Mouse (Mus musculus): Measurements from ENCODE around the gene Gm11437. TPM values are rescaled to one million over a fixed set of nuclear protein-coding genes. Genes with fewer than 3 reads are reported as not detected.

Gm11437 gene
- polyA plus RNA-seq (2015; fragmentation: Nextera tagmentation; extraction: Ambion mirVana): 0.15 and 0.16 TPM in 2 replicates

GRCm38 (mm10) chr11:84167046-84167526 lies at the start of gene Gm11437:
TSS of gene Gm11437 (minus strand) at chr11:84167476.
- no peak within 1 kb of the TSS for H3K27ac ChIP-seq
- H3K9me3 ChIP-seq: no peaks in the 10 kb centered on the region
- no peaks in the 10 kb centered on the region for H3K36me3 ChIP-seq
- H3K4me1 ChIP-seq (replicated peaks): peaks cover 4% of the 10 kb centered on the region; the same call in 1 of the 2 replicates
- H3K9ac ChIP-seq (replicated peaks): no peak within 1 kb of the TSS
- no peak for ATAC-seq
- H3K4me2 ChIP-seq (replicated peaks): no peak within 1 kb of the TSS
- no peaks in the 10 kb centered on the region for H3K27me3 ChIP-seq
- WGBS: 85% methylated on average over 5 of the region's 5 CpGs
- no peak within 1 kb of the TSS for H3K4me3 ChIP-seq (replicated peaks)

DNA sequence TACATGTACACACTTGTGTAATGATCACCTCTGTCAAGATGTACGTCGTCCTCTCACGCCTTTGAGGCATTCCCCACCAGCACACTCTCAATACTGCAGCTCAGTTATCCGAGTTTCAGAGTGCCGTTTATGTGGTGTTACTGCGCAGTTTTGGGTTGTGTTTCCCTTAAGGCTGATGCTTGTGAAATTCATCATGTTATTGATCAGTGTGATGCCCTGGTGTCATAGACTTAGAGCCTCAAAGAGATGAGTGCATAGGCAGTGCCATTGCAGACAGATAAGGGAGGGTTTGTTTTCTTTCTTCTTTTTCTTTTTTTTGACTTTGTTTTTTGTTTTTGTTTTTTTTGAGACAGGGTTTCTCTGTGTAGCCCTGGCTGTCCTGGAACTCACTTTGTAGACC lies 43.6 kb upstream of the Gm11437 start:
- Histone ChIP-seq H3K4me3 (replicated peaks) (no peak overlapping the region), H3K9me3 (no peaks in the 10 kb centered on the region), H3K9ac (replicated peaks) (no peak overlapping the region), H3K4me1 (replicated peaks) (no peaks in the 10 kb centered on the region), H3K27ac (no peak overlapping the region), H3K27me3 (no peaks in the 10 kb centered on the region), H3K36me3 (no peaks in the 10 kb centered on the region), H3K4me2 (replicated peaks) (no peak overlapping the region)
- ATAC-seq: no peak
- 95% methylated on average over 6 of the region's 6 CpGs for WGBS

DNA sequence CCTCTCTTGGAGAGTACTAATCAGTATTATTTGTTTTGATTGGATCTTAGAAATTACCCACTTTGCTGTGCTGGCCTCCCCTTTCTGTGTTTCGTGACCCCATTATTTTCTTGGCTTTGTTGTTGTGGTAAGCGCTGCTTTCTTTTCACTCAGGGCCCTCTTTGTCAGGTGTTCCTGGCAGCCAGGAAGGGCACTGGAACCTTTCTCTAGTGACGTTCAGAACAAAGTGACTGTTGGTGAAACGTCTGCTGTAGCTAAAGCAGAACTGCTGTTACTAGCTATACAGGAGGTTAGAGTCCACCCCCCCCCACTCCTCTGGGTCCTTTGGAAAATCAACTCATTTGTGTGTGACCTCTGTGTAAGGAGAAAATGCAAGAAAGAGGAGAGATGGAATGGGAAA lies 38.5 kb upstream of the Gm11437 start:
- H3K9ac ChIP-seq (replicated peaks): no peak overlapping the region
- no peaks in the 10 kb centered on the region for H3K27me3 ChIP-seq
- no peaks in the 10 kb centered on the region for H3K4me1 ChIP-seq (replicated peaks)
- ATAC-seq: no peak
- no peak overlapping the region for H3K27ac ChIP-seq
- no peak overlapping the region for H3K4me2 ChIP-seq (replicated peaks)
- WGBS: 48% methylated on average over 4 of the region's 4 CpGs
- no peak overlapping the region for H3K4me3 ChIP-seq (replicated peaks)
- H3K9me3 ChIP-seq: no peaks in the 10 kb centered on the region
- H3K36me3 ChIP-seq: no peaks in the 10 kb centered on the region

DNA sequence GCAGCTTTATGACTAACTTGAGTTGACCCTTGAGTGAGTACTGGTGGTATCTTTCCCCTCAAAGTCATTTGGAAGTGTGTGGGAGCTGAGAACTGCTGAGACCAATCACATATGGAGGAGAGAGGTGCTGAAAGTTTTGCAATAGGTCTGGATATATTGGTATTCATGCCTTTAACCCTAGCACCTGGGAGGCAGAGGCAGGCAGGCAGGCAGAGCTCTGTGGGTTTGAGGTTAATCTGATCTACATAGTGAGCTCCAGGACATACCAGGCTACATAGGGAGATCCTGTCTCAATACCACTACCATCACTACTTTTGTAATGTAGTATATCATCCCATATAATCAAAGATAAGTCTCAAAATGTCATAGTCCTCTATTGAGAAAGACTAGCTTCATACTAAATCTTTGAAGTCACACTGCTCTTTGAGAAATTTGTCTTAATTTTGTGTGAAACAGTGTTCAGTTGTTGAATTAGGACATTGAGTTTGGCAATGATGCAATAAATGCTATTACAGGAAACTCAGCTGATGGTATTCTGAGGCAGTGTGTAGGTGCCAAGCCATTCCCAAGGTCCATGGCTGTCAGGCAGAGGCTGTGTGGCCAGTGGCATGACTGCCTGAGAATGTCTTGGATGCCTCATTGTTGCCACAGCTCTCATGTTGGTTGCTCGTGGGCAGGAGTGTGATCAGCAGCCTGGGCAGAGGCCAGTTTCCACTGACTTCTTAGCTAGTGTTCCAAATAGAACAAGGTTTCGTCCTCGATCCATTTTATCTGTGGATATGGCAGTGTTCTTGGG lies 30.5 kb upstream of the Gm11437 start:
- H3K4me1 ChIP-seq (replicated peaks): peaks cover 3% of the 10 kb centered on the region
- peaks cover 11% of the 10 kb centered on the region for H3K36me3 ChIP-seq
- H3K27ac ChIP-seq: no peak overlapping the region
- no peaks in the 10 kb centered on the region for H3K27me3 ChIP-seq
- H3K9me3 ChIP-seq: no peaks in the 10 kb centered on the region
- no peak overlapping the region for H3K4me2 ChIP-seq (replicated peaks)
- H3K4me3 ChIP-seq (replicated peaks): no peak overlapping the region
- no peak overlapping the region for H3K9ac ChIP-seq (replicated peaks)
- no peak for ATAC-seq
- WGBS: 96% methylated on average over 3 of the region's 3 CpGs

GRCm38 (mm10) chr11:84194751-84195150 lies 27.5 kb upstream of the Gm11437 start:
- Histone ChIP-seq H3K4me2 (replicated peaks) (no peak overlapping the region), H3K9ac (replicated peaks) (no peak overlapping the region), H3K9me3 (no peaks in the 10 kb centered on the region), H3K4me3 (replicated peaks) (no peak overlapping the region), H3K4me1 (replicated peaks) (peaks cover 3% of the 10 kb centered on the region), H3K27me3 (no peaks in the 10 kb centered on the region), H3K36me3 (peaks cover 11% of the 10 kb centered on the region), H3K27ac (no peak overlapping the region)
- 93% methylated on average over 3 of the region's 3 CpGs for WGBS
- ATAC-seq: no peak

DNA sequence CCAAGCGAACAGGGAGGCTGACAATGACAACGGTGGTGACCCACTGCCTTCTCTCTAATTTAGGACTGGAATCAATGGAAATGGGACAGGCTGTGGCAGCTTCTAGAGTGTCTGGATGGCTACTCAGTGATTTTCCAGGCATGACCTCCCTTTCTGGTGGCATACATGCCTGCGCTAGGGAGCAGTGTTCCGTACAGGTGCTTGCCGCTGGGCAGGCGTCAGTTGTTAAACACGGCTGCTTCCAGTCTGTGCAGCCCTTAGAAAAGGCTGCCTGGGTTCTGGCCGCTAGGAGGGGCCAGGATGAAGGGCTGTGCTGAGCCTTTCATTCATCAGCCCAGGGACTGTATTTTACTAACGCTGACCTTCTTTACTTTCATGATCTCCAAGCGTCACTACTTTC lies 26.0 kb upstream of the Gm11437 start:
- no peak for ATAC-seq
- Histone ChIP-seq H3K9me3 (no peaks in the 10 kb centered on the region), H3K27ac (no peak overlapping the region), H3K4me3 (replicated peaks) (no peak overlapping the region), H3K9ac (replicated peaks) (no peak overlapping the region), H3K4me2 (replicated peaks) (no peak overlapping the region), H3K4me1 (replicated peaks) (peaks cover 3% of the 10 kb centered on the region), H3K36me3 (peaks cover 11% of the 10 kb centered on the region), H3K27me3 (no peaks in the 10 kb centered on the region)
- 65% methylated on average over 10 of the region's 10 CpGs for whole genome bisulfite sequencing

GRCm38 (mm10) chr11:84190581-84191233 lies 23.4 kb upstream of the Gm11437 start:
- Histone ChIP-seq H3K9me3 (no peaks in the 10 kb centered on the region), H3K4me3 (replicated peaks) (no peak overlapping the region), H3K4me2 (replicated peaks) (no peak overlapping the region), H3K27me3 (no peaks in the 10 kb centered on the region), H3K36me3 (peaks cover 4% of the 10 kb centered on the region; the same call in 1 of the 2 replicates), H3K4me1 (replicated peaks) (peaks cover 3% of the 10 kb centered on the region), H3K27ac (no peak overlapping the region), H3K9ac (replicated peaks) (no peak overlapping the region)
- ATAC-seq: no peak
- 94% methylated on average over 8 of the region's 8 CpGs for WGBS

GRCm38 (mm10) chr11:84188530-84188929 lies 21.3 kb upstream of the Gm11437 start:
- Histone ChIP-seq H3K9ac (replicated peaks) (no peak overlapping the region), H3K36me3 (no peaks in the 10 kb centered on the region), H3K27me3 (no peaks in the 10 kb centered on the region), H3K4me3 (replicated peaks) (no peak overlapping the region), H3K4me1 (replicated peaks) (peaks cover 3% of the 10 kb centered on the region), H3K27ac (no peak overlapping the region), H3K9me3 (no peaks in the 10 kb centered on the region), H3K4me2 (replicated peaks) (no peak overlapping the region)
- WGBS: 86% methylated on average over 3 of the region's 3 CpGs
- ATAC-seq: no peak

DNA sequence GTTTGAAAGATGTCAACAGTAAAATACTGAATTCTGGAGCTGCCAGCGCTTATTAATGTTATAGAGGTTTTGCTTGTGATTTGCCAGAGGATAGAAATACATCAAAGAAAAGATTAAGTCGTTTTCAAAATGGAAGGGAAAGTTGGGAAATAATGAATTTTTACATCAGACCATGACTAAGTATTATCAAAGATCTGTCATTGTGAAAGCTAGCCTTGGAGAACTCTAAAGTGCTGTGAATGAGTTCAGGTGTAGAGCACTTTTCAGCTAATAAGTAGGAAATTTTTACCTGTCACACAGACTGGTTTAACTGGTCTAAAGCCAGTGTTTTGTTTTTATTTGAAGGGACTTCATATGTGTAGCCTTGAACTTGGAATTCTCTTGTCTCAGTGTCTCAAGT lies 14.0 kb upstream of the Gm11437 start:
- no peak for ATAC-seq

DNA sequence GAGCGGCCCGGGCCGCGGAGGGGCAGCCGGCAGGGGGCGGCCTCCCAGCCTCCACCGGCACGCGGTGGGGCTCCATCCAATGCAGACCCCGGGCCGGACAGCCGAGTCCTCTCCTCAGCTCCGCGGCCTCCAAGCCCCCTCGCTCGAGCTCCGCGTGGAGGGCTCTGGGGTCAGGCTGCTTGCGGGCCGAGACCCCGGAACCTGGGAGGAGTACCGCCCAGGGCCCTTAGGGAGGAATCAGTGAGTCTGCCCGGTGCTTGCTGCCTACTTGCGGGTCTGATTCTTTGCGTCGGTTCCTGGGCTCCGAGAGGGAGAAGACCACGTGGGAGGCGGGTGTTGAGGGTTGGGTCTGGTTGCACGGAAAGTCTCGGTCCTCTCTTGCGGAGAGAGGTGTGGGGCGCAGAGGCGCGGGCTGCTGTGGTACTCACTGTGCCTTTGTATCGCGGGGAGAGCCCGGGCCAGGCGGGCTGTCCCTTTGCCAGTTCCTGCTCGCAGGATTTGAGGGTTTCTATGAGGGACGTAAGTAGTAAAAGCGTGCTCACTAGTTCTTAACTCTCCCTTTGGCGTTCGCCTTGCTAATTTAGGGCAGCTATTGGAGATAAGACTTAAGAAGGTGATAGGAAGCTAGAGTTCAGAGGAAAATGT lies 12.8 kb upstream of the Gm11437 start:
- WGBS: under 1% methylated on average over 44 of the region's 44 CpGs
- no peaks in the 10 kb centered on the region for H3K36me3 ChIP-seq
- no peaks in the 10 kb centered on the region for H3K9me3 ChIP-seq
- peaks cover 27% of the 10 kb centered on the region for H3K4me1 ChIP-seq (replicated peaks)
- H3K4me3 ChIP-seq (replicated peaks): peak overlapping the region; percentile 84
- peak overlapping the region; percentile 94 for H3K27ac ChIP-seq
- peak; percentile 65; the same call in 1 of the 2 replicates for ATAC-seq
- H3K9ac ChIP-seq (replicated peaks): peak overlapping the region; percentile 84
- no peaks in the 10 kb centered on the region for H3K27me3 ChIP-seq
- H3K4me2 ChIP-seq (replicated peaks): peak overlapping the region; percentile 69

More for the DNA sequence above, 14.0 kb upstream of the Gm11437 start:
- 60% methylated on average over 2 of the region's 2 CpGs for WGBS
- peak overlapping the region; percentile 69 for H3K4me2 ChIP-seq (replicated peaks)
- no peaks in the 10 kb centered on the region for H3K9me3 ChIP-seq
- no peaks in the 10 kb centered on the region for H3K27me3 ChIP-seq
- peak overlapping the region; percentile 84; the same call in 1 of the 2 replicates for H3K9ac ChIP-seq (replicated peaks)
- H3K4me3 ChIP-seq (replicated peaks): peak overlapping the region; percentile 84
- peaks cover 27% of the 10 kb centered on the region for H3K4me1 ChIP-seq (replicated peaks)
- H3K27ac ChIP-seq: no peak overlapping the region
- H3K36me3 ChIP-seq: no peaks in the 10 kb centered on the region

GRCm38 (mm10) chr11:84179226-84179953 lies 12.1 kb upstream of the Gm11437 start:
- peaks cover 27% of the 10 kb centered on the region for H3K4me1 ChIP-seq (replicated peaks)
- H3K9me3 ChIP-seq: no peaks in the 10 kb centered on the region
- no peaks in the 10 kb centered on the region for H3K27me3 ChIP-seq
- peak overlapping the region; percentile 84 for H3K4me3 ChIP-seq (replicated peaks)
- H3K36me3 ChIP-seq: no peaks in the 10 kb centered on the region
- H3K4me2 ChIP-seq (replicated peaks): peak overlapping the region; percentile 69
- peak overlapping the region; percentile 94 for H3K27ac ChIP-seq
- H3K9ac ChIP-seq (replicated peaks): peak overlapping the region; percentile 84
- peak; percentile 98 for ATAC-seq
- WGBS: under 1% methylated on average over 61 of the region's 85 CpGs
